Comparison of ENCODE assay signal across 8 mouse cellular contexts in the genomic region with DNA sequence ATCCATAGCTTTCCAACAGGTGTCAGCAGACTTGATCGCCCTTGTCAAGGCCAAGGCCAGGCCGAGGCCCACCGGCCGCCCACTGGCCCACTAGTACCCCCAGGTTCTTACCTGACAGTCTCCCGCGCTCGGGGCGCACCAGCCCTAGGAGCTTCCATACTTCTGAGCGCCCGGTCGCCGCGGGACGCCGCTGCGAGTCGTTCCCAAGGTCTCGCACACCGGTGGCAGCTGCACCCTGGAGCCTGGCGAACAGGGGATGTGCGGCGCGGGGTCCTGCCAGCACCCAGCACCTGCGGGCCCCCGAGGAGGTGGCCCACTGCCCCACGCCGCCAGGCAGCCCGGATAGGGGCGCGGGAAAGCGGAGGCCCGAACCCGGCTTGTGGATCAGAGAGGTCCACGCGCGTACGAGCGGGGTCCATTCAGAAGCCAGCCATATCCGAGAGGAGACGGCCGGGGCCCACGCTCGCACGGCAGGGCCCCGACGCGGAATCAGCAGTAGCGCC. TPM values are rescaled to one million over a fixed set of nuclear protein-coding genes. Genes with fewer than 3 reads are reported as not detected.
A peak's percentile ranks its signal among the peaks of the same experiment; 100 is the strongest.
DNase-seq lines count a peak whose midpoint lies in the region; ATAC-seq and TF ChIP-seq lines count a peak whose summit lies in the region.

No protein-coding gene starts in this region.

- H3K4me2 ChIP-seq in heart, embryonic 11.5 days: peak overlapping the region; percentile 94
- H3K4me2 ChIP-seq in hindbrain, embryonic 14.5 days (replicated peaks): peak overlapping the region; percentile 95
- H3K4me2 ChIP-seq in liver, embryonic 11.5 days: peak overlapping the region; percentile 88

- no peak for DNase-seq in heart, postnatal 4 days
- DNase-seq in cerebellum, postnatal 14 days: peak; percentile 52 to 53
- DNase-seq in hindbrain, embryonic 14.5 days (ENCODE audit: low spot score): peak; percentile 28
- DNase-seq in liver, embryonic 11.5 days (ENCODE audit: low spot score): peak; percentile 76
- peak; percentile 41 to 49 for DNase-seq in right cerebral cortex, postnatal 10 days (ENCODE audit: low spot score in 2 of 2)
- DNase-seq in urinary bladder, postnatal 10 days (ENCODE audit: low spot score): no peak

- no peak for ATAC-seq in heart, embryonic 11.5 days (replicated peaks; ENCODE audit: insufficient number of reproducible peaks, low FRiP score, low TSS enrichment)
- ATAC-seq in hindbrain, embryonic 14.5 days (ENCODE audit: low FRiP score): peak; percentile 29
- ATAC-seq in liver, embryonic 11.5 days (replicated peaks; ENCODE audit: low FRiP score): no peak

- peaks cover 32% of the 10 kb centered on the region for H3K4me1 ChIP-seq in heart, embryonic 11.5 days (ENCODE audit: control insufficient read depth, insufficient read depth, low read length)
- H3K4me1 ChIP-seq in ES-Bruce4 (ENCODE audit: control insufficient read depth, insufficient read depth, low read length): no peaks in the 10 kb centered on the region
- H3K4me1 ChIP-seq in hindbrain, embryonic 14.5 days (replicated peaks; ENCODE audit: control insufficient read depth, insufficient read depth, low read length): peaks cover 10% of the 10 kb centered on the region
- peaks cover 46% of the 10 kb centered on the region for H3K4me1 ChIP-seq in liver, embryonic 11.5 days (replicated peaks; ENCODE audit: control insufficient read depth, insufficient read depth, low read length)

- WGBS in heart, embryonic 11.5 days (ENCODE audit: insufficient replicate concordance): under 1% methylated on average over 44 of the region's 48 CpGs
- WGBS in hindbrain, embryonic 14.5 days: 2% methylated on average over 34 of the region's 48 CpGs
- under 1% methylated on average over 48 of the region's 48 CpGs for WGBS in liver, embryonic 11.5 days

- TF ChIP-seq CTCF in ES-Bruce4 (IDR thresholded peaks at IDR 0.05; ENCODE audit: low read depth, low read length): no peak

- H3K36me3 ChIP-seq in heart, embryonic 11.5 days (ENCODE audit: control insufficient read depth, insufficient read depth, low read length): no peaks in the 10 kb centered on the region
- no peaks in the 10 kb centered on the region for H3K36me3 ChIP-seq in ES-Bruce4 (ENCODE audit: control insufficient read depth, insufficient read depth, low read length, poor library complexity, severe bottlenecking)
- no peaks in the 10 kb centered on the region for H3K36me3 ChIP-seq in hindbrain, embryonic 14.5 days (replicated peaks; ENCODE audit: control insufficient read depth, insufficient read depth)
- peaks cover 4% of the 10 kb centered on the region; the same call in 1 of the 2 replicates for H3K36me3 ChIP-seq in liver, embryonic 11.5 days (ENCODE audit: control insufficient read depth, insufficient read depth, low read length)

- no peaks in the 10 kb centered on the region for H3K27me3 ChIP-seq in heart, embryonic 11.5 days (ENCODE audit: control insufficient read depth, insufficient read depth, low read length)
- no peaks in the 10 kb centered on the region for H3K27me3 ChIP-seq in ES-Bruce4 (ENCODE audit: control insufficient read depth, insufficient read depth, low read length, poor library complexity, severe bottlenecking)
- no peaks in the 10 kb centered on the region for H3K27me3 ChIP-seq in hindbrain, embryonic 14.5 days (ENCODE audit: control insufficient read depth, insufficient read depth, low read length)
- no peaks in the 10 kb centered on the region for H3K27me3 ChIP-seq in liver, embryonic 11.5 days (replicated peaks; ENCODE audit: control insufficient read depth, insufficient read depth, low read length)

- TF ChIP-seq POLR2A in ES-Bruce4 (IDR thresholded peaks at IDR 0.05; ENCODE audit: insufficient read depth, low read length): no peak

- H3K4me3 ChIP-seq in heart, embryonic 11.5 days (ENCODE audit: low read depth, low read length): peak overlapping the region; percentile 90
- H3K4me3 ChIP-seq in ES-Bruce4 (ENCODE audit: low read depth, low read length): peak overlapping the region; percentile 63
- peak overlapping the region; percentile 89 for H3K4me3 ChIP-seq in hindbrain, embryonic 14.5 days (replicated peaks; ENCODE audit: low read length)
- peak overlapping the region; percentile 83 for H3K4me3 ChIP-seq in liver, embryonic 11.5 days (ENCODE audit: low read depth, low read length)

- no peaks in the 10 kb centered on the region for H3K9me3 ChIP-seq in heart, embryonic 11.5 days (replicated peaks; ENCODE audit: control insufficient read depth, low read length)
- no peaks in the 10 kb centered on the region for H3K9me3 ChIP-seq in ES-Bruce4 (replicated peaks; ENCODE audit: control insufficient read depth, insufficient read depth, low read length, poor library complexity, severe bottlenecking)
- no peaks in the 10 kb centered on the region for H3K9me3 ChIP-seq in hindbrain, embryonic 14.5 days (ENCODE audit: control insufficient read depth, low read length)
- H3K9me3 ChIP-seq in liver, embryonic 11.5 days (ENCODE audit: control insufficient read depth, low read length): no peaks in the 10 kb centered on the region

- peak overlapping the region; percentile 96 for H3K9ac ChIP-seq in heart, embryonic 11.5 days (ENCODE audit: low read depth, low read length)
- peak overlapping the region; percentile 82 for H3K9ac ChIP-seq in ES-Bruce4 (ENCODE audit: low read depth, poor library complexity, severe bottlenecking)
- H3K9ac ChIP-seq in hindbrain, embryonic 14.5 days: peak overlapping the region; percentile 88
- peak overlapping the region; percentile 86 for H3K9ac ChIP-seq in liver, embryonic 11.5 days (ENCODE audit: low read depth, low read length)

- no peak for TF ChIP-seq EP300 in ES-Bruce4 (IDR thresholded peaks at IDR 0.05; ENCODE audit: insufficient read depth, low read depth, low read length)

- peak overlapping the region; percentile 97 for H3K27ac ChIP-seq in heart, embryonic 11.5 days (ENCODE audit: low read depth, low read length)
- H3K27ac ChIP-seq in ES-Bruce4 (ENCODE audit: insufficient read depth, low read length): no peak overlapping the region
- H3K27ac ChIP-seq in hindbrain, embryonic 14.5 days: peak overlapping the region; percentile 69; the same call in 1 of the 2 replicates
- peak overlapping the region; percentile 98 for H3K27ac ChIP-seq in liver, embryonic 11.5 days (ENCODE audit: low read depth, low read length)

RNA-seq across cellular contexts. Expression of a gene that starts 0.6 kb away (rescaled TPM):
- polyA plus RNA-seq in heart, embryonic 11.5 days (2014; fragmentation: Nextera tagmentation; extraction: Ambion mirVana): 36.2 and 38.4 TPM in 2 replicates
- 10 to 100 TPM; 36.9 to 37.8 TPM for total RNA-seq in heart, postnatal 4 days (2021)
- 19.1 and 20.3 TPM in 2 replicates for polyA plus RNA-seq in ES-Bruce4 (2011; ENCODE audit: insufficient read depth, insufficient read length, low read depth, missing spikeins)
- polyA plus RNA-seq in hindbrain, embryonic 14.5 days (2014; fragmentation: Nextera tagmentation; extraction: Ambion mirVana): 19.7 and 21.5 TPM in 2 replicates
- polyA plus RNA-seq in liver, embryonic 11.5 days (2014; fragmentation: Nextera tagmentation; extraction: Ambion mirVana): 115 and 134 TPM in 2 replicates

RNA-seq across cellular contexts. Expression of a gene that starts 33.3 kb away (rescaled TPM):
- 31.5 and 32.5 TPM in 2 replicates for polyA plus RNA-seq in heart, embryonic 11.5 days (2014; fragmentation: Nextera tagmentation; extraction: Ambion mirVana)
- total RNA-seq in heart, postnatal 4 days (2021): 10 to 100 TPM; 20.1 to 21.5 TPM
- 56.1 and 64.1 TPM in 2 replicates for polyA plus RNA-seq in ES-Bruce4 (2011; ENCODE audit: insufficient read depth, insufficient read length, low read depth, missing spikeins)
- polyA plus RNA-seq in hindbrain, embryonic 14.5 days (2014; fragmentation: Nextera tagmentation; extraction: Ambion mirVana): 26.5 and 26.8 TPM in 2 replicates
- 47.4 and 49.3 TPM in 2 replicates for polyA plus RNA-seq in liver, embryonic 11.5 days (2014; fragmentation: Nextera tagmentation; extraction: Ambion mirVana)

RNA-seq across cellular contexts. Expression of a gene that starts 38.9 kb away (rescaled TPM):
- polyA plus RNA-seq in heart, embryonic 11.5 days (2014; fragmentation: Nextera tagmentation; extraction: Ambion mirVana): 31.2 and 32.0 TPM in 2 replicates
- total RNA-seq in heart, postnatal 4 days (2021): 10 to 100 TPM; 27.5 to 29.9 TPM
- 62.3 and 68.1 TPM in 2 replicates for polyA plus RNA-seq in ES-Bruce4 (2011; ENCODE audit: insufficient read depth, insufficient read length, low read depth, missing spikeins)
- 24.2 and 25.7 TPM in 2 replicates for polyA plus RNA-seq in hindbrain, embryonic 14.5 days (2014; fragmentation: Nextera tagmentation; extraction: Ambion mirVana)
- 62.5 and 67.4 TPM in 2 replicates for polyA plus RNA-seq in liver, embryonic 11.5 days (2014; fragmentation: Nextera tagmentation; extraction: Ambion mirVana)

RNA-seq across cellular contexts. Expression of a gene that starts 39.0 kb away (rescaled TPM):
- polyA plus RNA-seq in heart, embryonic 11.5 days (2014; fragmentation: Nextera tagmentation; extraction: Ambion mirVana): 6.0 and 6.5 TPM in 2 replicates
- total RNA-seq in heart, postnatal 4 days (2021): 10 to 100 TPM; 10.8 to 11.1 TPM
- 48.5 and 49.7 TPM in 2 replicates for polyA plus RNA-seq in ES-Bruce4 (2011; ENCODE audit: insufficient read depth, insufficient read length, low read depth, missing spikeins)
- polyA plus RNA-seq in hindbrain, embryonic 14.5 days (2014; fragmentation: Nextera tagmentation; extraction: Ambion mirVana): 4.9 and 5.5 TPM in 2 replicates
- 11.0 and 13.7 TPM in 2 replicates for polyA plus RNA-seq in liver, embryonic 11.5 days (2014; fragmentation: Nextera tagmentation; extraction: Ambion mirVana)

Comparison
In these comparisons a context has a peak if more than half of its experiments do, and no peak if none do; other contexts are left out.
1. DNase-seq: peak in cerebellum, postnatal 14 days (2 of 2), hindbrain, embryonic 14.5 days (single experiment), liver, embryonic 11.5 days (single experiment) and right cerebral cortex, postnatal 10 days (2 of 2); none in heart, postnatal 4 days (single experiment) and urinary bladder, postnatal 10 days (single experiment).
2. Peak in every context shown above with its lines, with median percentiles within 50 percentile points of each other: H3K4me2 ChIP-seq, H3K4me3 ChIP-seq and H3K9ac ChIP-seq.